ENCODE assay signal across 11 mouse cellular contexts in genomic region chr1:180782906-180783579, GRCm38 (mm10). TPM values are rescaled to one million over a fixed set of nuclear protein-coding genes. Genes with fewer than 3 reads are reported as not detected.
DNase-seq lines count a peak whose midpoint lies in the region; ATAC-seq and TF ChIP-seq lines count a peak whose summit lies in the region.
"Had no signal": no experiment of that assay in that cellular context is flagged by ENCODE, and none has a peak within 500 bp of the region (broad histone marks: within the 10 kb centered on the region; RNA-seq: fewer than 3 reads in every experiment).

No protein-coding gene starts in this region.

- no peak for TF ChIP-seq POLR2A in kidney, adult 2 months (IDR thresholded peaks at IDR 0.05; ENCODE audit: low read depth, low read length)

- WGBS in hindbrain, embryonic 11.5 days: 70% methylated on average over 9 of the region's 9 CpGs
- 67% methylated on average over 9 of the region's 9 CpGs for WGBS in hindbrain, embryonic 16.5 days
- WGBS in kidney, adult 2 months: 48% methylated on average over 9 of the region's 9 CpGs

- no peaks in the 10 kb centered on the region for H3K27me3 ChIP-seq in hindbrain, embryonic 11.5 days (ENCODE audit: control insufficient read depth, insufficient read depth, low read length)
- H3K27me3 ChIP-seq in hindbrain, embryonic 16.5 days (replicated peaks; ENCODE audit: control insufficient read depth, insufficient read depth, low read length): no peaks in the 10 kb centered on the region
- no peaks in the 10 kb centered on the region for H3K27me3 ChIP-seq in kidney, adult 2 months (replicated peaks; ENCODE audit: control insufficient read depth, insufficient read depth, low read length)

- H3K4me2 ChIP-seq in hindbrain, embryonic 11.5 days (replicated peaks; ENCODE audit: low read depth, low read length): no peak overlapping the region
- no peak overlapping the region for H3K4me2 ChIP-seq in hindbrain, embryonic 16.5 days (ENCODE audit: low read length)

- no peaks in the 10 kb centered on the region for H3K9me3 ChIP-seq in hindbrain, embryonic 11.5 days (ENCODE audit: control insufficient read depth, low read length)
- H3K9me3 ChIP-seq in hindbrain, embryonic 16.5 days (ENCODE audit: control insufficient read depth, low read length): no peaks in the 10 kb centered on the region

- no peaks in the 10 kb centered on the region for H3K4me1 ChIP-seq in hindbrain, embryonic 11.5 days (replicated peaks; ENCODE audit: control insufficient read depth, insufficient read depth, low read length)
- H3K4me1 ChIP-seq in hindbrain, embryonic 16.5 days (ENCODE audit: control insufficient read depth, insufficient read depth, low read depth, low read length): no peaks in the 10 kb centered on the region; the same call in 1 of the 2 replicates
- H3K4me1 ChIP-seq in kidney, adult 2 months (ENCODE audit: control insufficient read depth, insufficient read depth, low read length): peaks cover 16% of the 10 kb centered on the region

- no peak overlapping the region for H3K27ac ChIP-seq in hindbrain, embryonic 11.5 days (ENCODE audit: low read depth, low read length)
- H3K27ac ChIP-seq in hindbrain, embryonic 16.5 days (ENCODE audit: low read depth, low read length): no peak overlapping the region
- no peak overlapping the region for H3K27ac ChIP-seq in kidney, adult 2 months (ENCODE audit: insufficient read depth, low read depth, low read length)

- no peaks in the 10 kb centered on the region for H3K36me3 ChIP-seq in hindbrain, embryonic 11.5 days (ENCODE audit: control insufficient read depth, insufficient read depth, low read length)
- H3K36me3 ChIP-seq in hindbrain, embryonic 16.5 days (ENCODE audit: control insufficient read depth, insufficient read depth, low read length): no peaks in the 10 kb centered on the region
- H3K36me3 ChIP-seq in kidney, adult 2 months (ENCODE audit: control insufficient read depth, insufficient read depth, low read length): no peaks in the 10 kb centered on the region

- H3K4me3 ChIP-seq in hindbrain, embryonic 11.5 days (ENCODE audit: low read depth, low read length): no peak overlapping the region
- H3K4me3 ChIP-seq in hindbrain, embryonic 16.5 days (ENCODE audit: low read length): no peak overlapping the region
- no peak overlapping the region for H3K4me3 ChIP-seq in kidney, adult 2 months (ENCODE audit: insufficient read depth, low read depth, low read length)
- H3K4me3 ChIP-seq: erythroblast, embryonic 14.5 days had no signal

- H3K9ac ChIP-seq in hindbrain, embryonic 11.5 days (ENCODE audit: low read depth, low read length): no peak overlapping the region
- no peak overlapping the region for H3K9ac ChIP-seq in hindbrain, embryonic 16.5 days (ENCODE audit: low read depth, low read length)

- TF ChIP-seq CTCF in kidney, adult 2 months (conservative IDR thresholded peaks at IDR 0.05; ENCODE audit: insufficient read depth, insufficient read length, low read depth, low read length): no peak

- ATAC-seq in hindbrain, embryonic 11.5 days (ENCODE audit: low FRiP score): 0 out of 2 replicates have a peak, but pooled peaks have one; percentile 17
- no peak for ATAC-seq in hindbrain, embryonic 16.5 days

- DNase-seq in hindbrain, embryonic 11.5 days (ENCODE audit: low spot score): no peak
- DNase-seq in adipocyte (ENCODE audit: low spot score): peak; percentile 31
- DNase-seq in kidney, adult 2 months: peak; percentile 73
- DNase-seq in kidney, postnatal 4 days: peak; percentile 44 to 70
- no peak for DNase-seq in cerebellum, adult 8-10 months
- no peak for DNase-seq in layer of hippocampus, postnatal 36 days
- no peak for DNase-seq in right cerebral cortex, adult 2 months (ENCODE audit: low spot score in 2 of 2)
- DNase-seq: cerebellum, adult 2 months; right cerebral cortex, postnatal 4 days had no signal

RNA-seq across cellular contexts. Expression of gene H3f3a, which starts 30.7 kb away (rescaled TPM):
- 3,542 and 3,682 TPM in 2 replicates for polyA plus RNA-seq in hindbrain, embryonic 11.5 days (2014; fragmentation: Nextera tagmentation; extraction: Ambion mirVana)
- 2,228 and 2,423 TPM in 2 replicates for polyA plus RNA-seq in hindbrain, embryonic 16.5 days (2015; fragmentation: Nextera tagmentation; extraction: Ambion mirVana)
- polyA plus RNA-seq in kidney, adult 2 months (2012; rRNA removed): 324 and 348 TPM in 2 replicates
- 100 to 1,000 TPM; 365 to 366 TPM for total RNA-seq in layer of hippocampus, postnatal 36 days (2021)

RNA-seq across cellular contexts. Expression of gene Acbd3, which starts 57.2 kb away (rescaled TPM):
- polyA plus RNA-seq in hindbrain, embryonic 11.5 days (2014; fragmentation: Nextera tagmentation; extraction: Ambion mirVana): 24.8 and 27.7 TPM in 2 replicates
- 21.8 and 22.5 TPM in 2 replicates for polyA plus RNA-seq in hindbrain, embryonic 16.5 days (2015; fragmentation: Nextera tagmentation; extraction: Ambion mirVana)
- 9.6 and 12.1 TPM in 2 replicates for polyA plus RNA-seq in kidney, adult 2 months (2012; rRNA removed)
- 10 to 100 TPM; 34.6 to 35.3 TPM for total RNA-seq in layer of hippocampus, postnatal 36 days (2021)

Comparison
In these comparisons a context has a peak if more than half of its experiments do, and no peak if none do; other contexts are left out.
1. DNase-seq: peak in adipocyte (single experiment), kidney, adult 2 months (single experiment) and kidney, postnatal 4 days (2 of 2); none in hindbrain, embryonic 11.5 days (single experiment), cerebellum, adult 8-10 months (single experiment), layer of hippocampus, postnatal 36 days (0 of 2) and right cerebral cortex, adult 2 months (0 of 2).